Mouse (Mus musculus): Measurements from ENCODE around the gene Sypl2. TPM values are rescaled to one million over a fixed set of nuclear protein-coding genes. Genes with fewer than 3 reads are reported as not detected.
A peak's percentile ranks its signal among the peaks of the same experiment; 100 is the strongest.

Gene Sypl2
- total and polyA plus RNA-seq, 3 experiments = 0.11 to 0.97 (median 0.20) TPM

- no peak for DNase-seq
Observed at GRCm38 (mm10) chr3:108205601-108206000, 20.8 kb downstream of the Sypl2 start.

DNA sequence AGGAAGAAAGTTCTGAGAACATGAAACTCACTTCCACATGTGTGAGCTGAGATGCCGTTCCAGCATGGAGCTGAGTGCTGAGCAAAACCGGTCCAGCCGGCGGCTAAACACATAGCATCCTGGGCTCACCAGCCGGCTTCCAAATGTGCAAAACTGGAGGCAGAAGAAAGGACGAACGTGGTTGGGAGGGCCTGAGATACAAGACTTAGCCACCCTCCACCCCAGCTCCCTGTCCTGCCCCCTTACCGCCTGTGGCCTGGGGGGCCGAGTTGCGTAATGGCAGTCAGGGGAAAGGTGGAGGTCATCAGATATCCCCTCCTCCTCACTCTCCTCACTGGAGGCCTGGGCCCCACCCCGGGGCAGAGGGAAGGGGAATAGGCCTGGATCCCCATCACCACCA lies 22.0 kb downstream of the Sypl2 start:
- no peak for DNase-seq

GRCm38 (mm10) chr3:108203621-108204325 lies 22.7 kb downstream of the Sypl2 start:
- DNase-seq = peak; percentile 90

DNA sequence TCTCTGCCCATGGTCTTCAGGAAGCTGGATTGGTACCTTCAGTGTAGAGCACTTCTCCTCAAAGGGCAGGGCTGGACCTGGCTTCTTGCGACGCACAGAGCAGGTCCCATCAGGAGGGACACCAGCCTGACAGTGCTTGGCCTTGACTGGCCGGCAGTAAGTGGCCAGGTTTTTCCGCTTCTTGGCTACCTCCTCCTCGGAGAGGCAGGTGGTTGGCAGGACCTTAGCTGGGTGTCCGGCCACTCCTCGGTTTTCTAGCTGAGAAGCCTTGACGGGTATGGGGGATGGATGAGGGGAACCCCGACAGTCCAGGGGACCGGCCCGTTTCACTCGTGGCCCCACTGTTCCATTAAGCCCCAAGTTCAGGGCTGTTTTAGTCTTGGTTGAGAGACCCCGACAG lies 23.2 kb downstream of the Sypl2 start:
- no peak for DNase-seq

DNA sequence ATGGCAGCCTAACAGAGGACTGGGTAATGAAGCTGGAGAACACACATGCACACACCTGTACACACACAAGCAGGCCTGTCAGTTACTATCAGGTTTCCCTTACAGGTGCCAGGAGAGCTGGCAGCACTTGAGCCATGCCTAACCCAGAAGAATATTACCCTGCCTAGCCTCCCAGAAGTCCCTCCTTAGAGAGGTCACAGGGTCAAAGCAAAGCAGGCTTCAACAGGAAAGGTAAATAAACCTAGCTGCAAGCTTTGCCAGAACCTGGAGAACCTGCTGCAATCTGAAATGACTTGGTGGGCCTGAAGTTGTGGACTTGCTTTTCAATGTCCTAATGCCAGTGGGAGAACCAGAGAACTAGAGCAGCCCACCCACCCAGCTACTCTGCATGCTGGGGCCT lies 23.9 kb downstream of the Sypl2 start:
- DNase-seq = no peak

GRCm38 (mm10) chr3:108200329-108201323 lies 25.8 kb downstream of the Sypl2 start, which contains the start of gene Cyb561d1:
Cyb561d1 (minus strand) TSS chr3:108201212.
- DNase-seq = peak; percentile 97

- no peak for DNase-seq
Observed at GRCm38 (mm10) chr3:108199231-108199630, 27.2 kb downstream of the Sypl2 start.

DNA sequence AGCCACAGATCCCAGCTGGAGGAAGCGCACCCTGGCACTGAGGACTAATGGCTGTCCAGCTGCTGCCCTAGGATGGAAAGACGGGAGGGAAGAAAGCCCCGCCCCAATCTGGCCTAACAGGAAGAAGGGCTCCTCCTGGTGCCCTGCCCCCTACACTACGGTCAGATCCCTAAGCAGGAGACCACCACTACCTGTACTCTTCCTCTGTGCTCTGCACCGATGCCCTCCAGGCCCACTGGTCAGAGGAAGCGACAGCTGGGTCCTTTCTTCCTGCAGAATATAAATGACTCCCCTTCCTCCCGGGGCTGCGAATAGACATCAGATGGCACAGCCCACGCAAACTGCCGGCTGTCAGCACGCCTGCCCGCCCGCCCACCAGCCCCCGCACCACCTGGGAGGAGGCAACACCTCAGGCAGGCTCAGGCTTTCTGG lies 29.4 kb downstream of the Sypl2 start:
- DNase-seq = no peak

GRCm38 (mm10) chr3:108195941-108196590 lies 30.4 kb downstream of the Sypl2 start:
- DNase-seq = no peak

DNA sequence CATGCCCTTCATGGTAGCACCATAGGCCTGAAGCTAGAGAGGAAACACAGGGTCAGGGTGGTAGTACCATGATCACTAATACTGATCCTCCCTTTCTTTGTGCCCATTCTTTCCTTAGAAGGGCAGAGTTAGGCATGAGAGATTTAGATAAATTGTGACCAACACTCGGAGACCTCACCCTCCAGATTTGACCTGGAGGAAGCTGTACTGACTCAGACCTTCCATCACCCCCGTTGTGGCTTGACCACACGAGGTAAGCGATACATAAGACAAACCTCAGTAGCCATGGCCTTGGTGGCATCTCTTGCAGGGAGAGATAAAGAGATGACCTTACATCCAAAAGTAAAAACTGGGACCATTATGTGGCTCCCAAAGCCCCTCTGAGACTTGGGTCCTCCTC lies 31.2 kb downstream of the Sypl2 start:
- no peak for DNase-seq

GRCm38 (mm10) chr3:108193686-108194085 lies 32.8 kb downstream of the Sypl2 start:
- no peak for DNase-seq

- DNase-seq = no peak
Observed at GRCm38 (mm10) chr3:108189897-108190296, 36.6 kb downstream of the Sypl2 start.

DNA sequence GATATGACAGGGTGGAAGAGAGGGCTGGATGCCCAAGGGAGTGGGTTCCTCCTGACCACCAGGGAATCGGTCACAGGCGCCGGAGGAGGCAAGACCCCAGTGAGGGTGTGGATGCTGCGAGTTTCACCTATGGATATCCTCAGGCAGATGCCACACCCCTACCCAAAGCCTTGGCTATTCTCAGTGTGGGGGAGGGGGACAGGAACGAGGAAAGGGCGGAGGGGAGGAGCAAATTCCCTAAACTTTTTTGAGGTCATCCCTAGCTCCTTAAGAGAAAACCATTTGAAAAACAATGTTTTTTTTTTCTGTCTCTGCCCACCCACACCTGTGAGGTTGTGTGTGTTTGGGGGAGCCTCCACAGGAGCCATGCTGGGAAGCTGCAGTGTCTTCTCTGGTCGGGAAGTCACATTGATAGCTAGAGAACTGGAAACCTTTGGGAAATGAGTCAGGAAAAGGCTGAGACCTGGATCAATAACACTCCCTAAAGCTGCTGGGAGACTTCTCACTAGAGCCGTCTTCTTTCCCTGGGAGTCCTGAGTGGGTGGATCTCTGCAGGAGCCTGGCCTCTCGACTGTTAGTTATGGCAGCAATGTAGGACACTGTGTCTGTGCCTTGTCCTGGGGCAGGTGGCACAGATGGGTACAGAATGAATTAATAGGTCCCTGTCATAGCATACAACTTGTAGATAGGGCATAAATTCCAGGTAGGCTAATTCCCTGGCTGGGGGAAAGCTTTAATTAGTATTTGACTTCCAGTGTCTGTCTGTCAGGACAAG lies 37.5 kb downstream of the Sypl2 start:
- DNase-seq = no peak

DNA sequence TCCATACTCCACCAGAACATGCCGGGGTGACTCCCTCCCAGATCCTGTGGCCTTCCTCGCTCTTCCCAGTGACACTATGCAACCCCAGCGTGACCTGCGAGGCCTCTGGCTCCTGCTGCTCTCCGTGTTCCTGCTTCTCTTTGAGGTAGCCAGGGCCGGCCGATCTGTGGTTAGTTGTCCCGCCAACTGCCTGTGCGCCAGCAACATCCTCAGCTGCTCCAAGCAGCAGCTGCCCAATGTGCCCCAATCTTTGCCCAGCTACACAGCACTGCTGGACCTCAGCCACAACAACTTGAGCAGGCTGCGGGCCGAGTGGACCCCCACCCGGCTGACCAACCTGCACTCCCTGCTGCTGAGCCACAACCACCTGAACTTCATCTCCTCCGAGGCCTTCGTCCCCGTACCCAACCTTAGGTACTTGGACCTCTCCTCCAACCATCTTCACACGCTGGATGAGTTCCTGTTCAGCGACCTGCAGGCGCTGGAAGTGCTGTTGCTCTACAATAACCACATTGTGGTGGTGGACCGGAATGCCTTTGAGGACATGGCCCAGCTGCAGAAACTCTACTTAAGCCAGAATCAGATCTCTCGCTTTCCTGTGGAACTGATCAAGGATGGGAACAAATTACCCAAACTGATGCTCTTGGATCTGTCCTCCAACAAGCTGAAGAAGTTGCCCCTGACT lies 39.2 kb downstream of the Sypl2 start:
- no peak for DNase-seq

DNA sequence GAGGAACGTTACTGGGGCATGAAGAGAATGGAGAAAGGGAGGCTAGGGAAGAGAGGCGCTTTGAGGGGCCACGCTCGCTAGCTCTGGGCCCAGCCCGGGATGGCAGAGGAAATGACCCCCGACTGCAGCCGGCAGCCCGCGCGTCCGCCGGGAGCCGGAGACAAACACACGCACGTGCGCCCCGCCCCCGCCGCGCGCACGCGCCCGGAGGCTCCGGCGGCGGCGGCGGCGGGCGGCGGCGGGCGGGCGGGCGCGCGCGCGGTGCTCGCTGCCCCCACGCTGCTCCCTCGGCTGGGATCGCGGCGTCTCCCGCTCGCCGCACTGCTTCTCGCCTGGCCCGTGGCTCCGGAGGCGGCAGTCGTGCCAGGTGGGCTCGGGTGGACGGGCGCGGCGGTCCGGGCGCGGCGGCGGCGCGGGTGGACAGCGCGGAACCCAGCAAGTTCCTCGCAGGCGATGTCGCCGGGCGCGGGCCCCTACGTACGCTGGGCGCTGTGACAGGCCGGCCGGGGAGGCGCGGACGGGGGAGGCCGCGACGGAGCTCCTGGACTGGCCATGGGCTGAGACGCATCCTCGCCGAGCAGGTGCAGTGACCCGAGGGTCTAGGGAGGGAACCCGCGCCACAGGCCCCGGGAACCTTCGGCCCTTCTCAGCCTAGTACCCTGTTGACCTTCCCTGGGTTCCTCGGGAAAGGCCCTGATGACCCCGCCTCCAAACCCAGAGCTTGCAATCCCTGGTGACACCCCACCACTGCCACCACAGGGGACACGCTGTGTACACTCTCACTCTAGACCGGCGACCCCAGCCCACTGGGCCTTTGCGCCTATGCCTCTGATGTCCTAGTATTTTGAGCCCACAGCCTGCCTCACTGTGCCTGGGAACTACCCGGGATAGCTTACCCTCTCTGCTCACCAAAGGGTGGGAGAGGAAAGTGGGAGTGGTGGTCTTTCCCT lies 40.1 kb downstream of the Sypl2 start, which contains the start of gene Amigo1:
Gene Amigo1 (plus strand): TSS at position 238 of the 950 bp plus-strand sequence.
- DNase-seq = peak; percentile 84

- no peak for DNase-seq
Observed at GRCm38 (mm10) chr3:108185460-108186097, 40.9 kb downstream of the Sypl2 start.

- no peak for DNase-seq
Observed at GRCm38 (mm10) chr3:108184742-108185141, 41.7 kb downstream of the Sypl2 start.

- no peak for DNase-seq
Observed at GRCm38 (mm10) chr3:108180514-108180913, 45.9 kb downstream of the Sypl2 start.
